Mouse (Mus musculus): ENCODE data around the gene Gm29106.
"Not testable (repeated sequence)": the region's sequence is repeated elsewhere in the genome, so short reads cannot be mapped to it uniquely, and the experiment has no call there.

Gene Gm29106

DNA sequence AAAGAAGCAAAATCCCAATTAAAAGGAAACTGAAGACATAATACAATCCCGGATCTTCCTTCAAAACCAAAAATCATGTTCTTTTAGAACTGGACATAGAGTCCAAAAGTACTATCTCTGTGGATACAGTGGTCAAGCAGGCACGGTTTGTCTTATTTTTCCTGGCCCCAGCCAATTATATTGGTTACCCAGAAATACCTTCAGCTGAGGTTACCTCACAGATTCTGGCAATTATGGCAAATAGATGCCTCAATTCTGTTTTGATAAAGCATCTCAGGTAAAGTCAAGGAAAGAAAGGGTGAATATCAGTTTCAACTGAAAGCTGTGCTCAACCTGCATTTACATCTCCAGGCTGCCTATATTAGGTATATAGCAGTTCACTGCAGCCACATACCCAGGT, at the start of gene Gm29106:
Gene Gm29106 (plus strand): TSS at position 301 of the 400 bp plus-strand sequence.
- DNase-seq: not testable (repeated sequence)

DNA sequence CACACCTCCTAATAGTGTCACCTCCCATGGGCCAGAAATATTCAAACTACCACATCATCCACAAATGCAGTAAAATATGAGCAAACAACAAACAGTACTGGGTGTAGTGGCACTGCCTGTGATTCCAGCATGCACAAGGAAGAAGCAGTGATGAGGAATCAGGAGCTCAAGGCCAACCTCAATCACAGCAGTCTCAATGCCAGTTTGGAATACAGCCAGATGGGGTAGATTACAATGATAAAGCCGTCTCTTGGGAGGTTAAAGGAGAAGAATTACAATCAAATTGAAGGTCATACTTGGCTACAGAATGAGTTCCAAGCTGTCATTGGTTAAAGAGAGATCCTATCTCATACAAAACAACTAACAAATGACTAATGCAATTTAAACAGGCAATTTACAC, 52.2 kb downstream of the Gm29106 start:
- DNase-seq: no peak

DNA sequence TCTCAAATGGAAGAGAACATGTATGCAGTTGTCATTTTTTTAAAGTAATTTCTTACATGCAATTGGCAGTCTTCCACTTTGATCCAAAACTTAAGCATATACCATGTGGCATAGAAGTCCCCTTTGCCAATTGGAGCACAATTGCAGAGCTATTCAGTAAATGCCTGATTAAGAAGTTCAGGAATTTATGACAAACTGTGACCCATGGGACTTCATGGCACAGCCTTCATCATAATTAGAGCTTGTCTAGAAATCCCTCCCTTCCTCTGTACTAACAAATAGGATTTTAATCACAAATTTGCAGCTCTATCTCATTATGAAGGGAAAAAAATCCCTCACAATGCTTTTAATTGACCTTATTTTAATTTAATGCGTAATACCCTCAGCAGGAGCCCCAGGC, 59.7 kb downstream of the Gm29106 start:
- DNase-seq: no peak

Data from liver (tissue).